Mouse (Mus musculus) olfactory bulb, adult 2 months (tissue): Measurements from ENCODE around the gene 2200002J24Rik.

Experiments
- CTCF ChIP-seq: fragments of 200-500 bp; IDR thresholded peaks from 2 replicates; pipeline ENCODE4 v1.5.1; 2012; ENCODE audit warnings: low read depth, mild to moderate bottlenecking, low read length, moderate library complexity; ENCODE audit not compliant: insufficient read depth
- POLR2A ChIP-seq: fragments of 200-500 bp; IDR thresholded peaks from 2 replicates; pipeline ENCODE4 v1.6.1; 2012; ENCODE audit warnings: mild to moderate bottlenecking, low read depth, low read length, moderate library complexity; ENCODE audit not compliant: insufficient read depth

- no peak for TF ChIP-seq CTCF
- no peak for TF ChIP-seq POLR2A
These were observed 37.5 kb downstream of the 2200002J24Rik start for GRCm38 (mm10) chr7:30736211-30736610.
